Mouse (Mus musculus): ENCODE data around the gene Tspan9. TPM values are rescaled to one million over a fixed set of nuclear protein-coding genes. Genes with fewer than 3 reads are reported as not detected.

The Tspan9 gene
- total RNA-seq, 2 experiments from 2014 or later, result 52.0 to 57.2 TPM

DNA sequence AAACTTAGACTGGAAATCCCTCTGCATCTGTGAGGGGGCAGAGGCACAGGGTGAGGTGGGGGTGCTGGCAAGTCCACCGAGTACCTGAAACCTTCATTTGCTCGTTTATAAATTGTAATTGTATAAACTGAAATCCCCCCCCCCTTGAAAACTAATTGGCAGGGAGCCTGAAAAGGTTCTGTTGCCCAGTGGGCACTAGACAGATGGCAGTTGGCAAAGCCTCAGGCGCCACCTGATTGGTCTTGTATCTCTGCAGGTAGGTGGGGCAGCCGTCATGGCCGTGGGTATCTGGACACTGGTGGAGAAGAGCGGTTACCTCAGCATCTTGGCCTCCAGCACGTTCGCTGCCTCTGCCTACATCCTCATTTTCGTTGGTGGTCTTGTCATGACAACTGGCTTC is 220.1 kb downstream of the Tspan9 start:
- no peak for DNase-seq

DNA sequence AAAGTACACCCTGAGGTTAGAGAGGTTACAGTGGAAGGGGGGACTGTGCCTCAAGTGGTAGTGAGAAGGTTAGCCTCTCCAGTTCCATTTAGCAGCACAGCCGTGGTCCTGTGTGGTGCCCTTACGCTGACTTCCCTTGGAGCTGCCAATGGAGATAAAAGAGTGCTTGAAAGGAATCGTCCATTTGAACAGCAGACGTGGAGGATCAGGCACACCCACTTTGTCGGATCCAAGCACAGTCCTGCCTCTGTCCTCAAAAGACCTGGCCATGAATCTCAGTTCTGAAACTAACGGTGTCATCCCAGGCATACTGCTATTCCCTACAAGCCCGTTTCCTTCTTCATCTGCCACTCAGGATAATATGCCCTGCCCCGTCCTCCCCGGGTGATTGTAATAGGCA is 221.4 kb downstream of the Tspan9 start:
- no peak for DNase-seq

GRCm38 (mm10) chr6:127920652-127921051 is 222.7 kb downstream of the Tspan9 start:
- peak; percentile 87 to 88 for DNase-seq

- peak; percentile 70 to 74 for DNase-seq
Observed at GRCm38 (mm10) chr6:127919491-127919890, 223.9 kb downstream of the Tspan9 start.

GRCm38 (mm10) chr6:127917712-127918111 is 225.7 kb downstream of the Tspan9 start:
- peak in 1 of 2 experiments; percentile 57 for DNase-seq

- DNase-seq, result peak in 1 of 2 experiments; percentile 33
Observed at GRCm38 (mm10) chr6:127916993-127917392, 226.4 kb downstream of the Tspan9 start.

- no peak for DNase-seq
Observed at GRCm38 (mm10) chr6:127912938-127913337, 230.5 kb downstream of the Tspan9 start.

DNA sequence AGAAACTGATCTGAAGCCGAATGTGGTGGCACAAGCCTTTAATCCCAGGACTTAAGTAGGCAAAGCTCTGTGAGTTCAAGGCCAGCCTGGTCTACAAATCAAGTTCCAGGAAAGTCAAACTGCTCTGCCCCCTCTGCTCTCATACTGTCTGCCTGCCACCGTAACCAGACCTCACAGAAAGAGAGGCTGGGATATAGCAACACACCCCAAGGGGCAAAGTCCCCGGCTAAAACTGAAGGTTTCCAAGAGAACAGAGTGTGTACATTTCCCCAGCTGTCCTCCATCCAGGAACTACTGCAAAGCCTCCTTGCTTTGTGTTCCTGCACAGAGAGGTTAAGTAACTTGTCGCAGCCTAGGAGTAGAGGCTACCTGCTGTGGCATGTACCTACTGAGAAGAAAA is 231.7 kb downstream of the Tspan9 start:
- no peak for DNase-seq

Small RNAs within 50 kb of the gene (microRNA-seq; reads per million reads assigned to microRNA genes)
- not detected for gene Gm26338

Other genes starting within 250 kb of the Tspan9 start
- gene Tead4, start 157.2 kb upstream of the Tspan9 start, total RNA-seq (2021), result 1 to 10 TPM; 1.7 to 3.2 TPM
- gene Tulp3, start 212.3 kb upstream of the Tspan9 start, total RNA-seq (2021), result 10 to 100 TPM; 35.0 to 44.2 TPM
- gene Rhno1, start 219.3 kb upstream of the Tspan9 start, total RNA-seq (2021), result 10 to 100 TPM; 16.4 to 19.7 TPM
- gene Foxm1, start 219.4 kb upstream of the Tspan9 start, total RNA-seq (2021), result 1 to 10 TPM; 4.8 to 5.3 TPM
- not detected for gene Tex52, start 231.9 kb upstream of the Tspan9 start, total RNA-seq (2021)
- gene Gm44596, start 231.9 kb upstream of the Tspan9 start, total RNA-seq (2021), result not detected

Data from adrenal gland, postnatal 36 days (tissue).